8 mouse cellular contexts compared by ENCODE assay signal in genomic region chr9:13323612-13324011, GRCm38 (mm10). TPM values are rescaled to one million over a fixed set of nuclear protein-coding genes. Genes with fewer than 3 reads are reported as not detected.
DNase-seq lines count a peak whose midpoint lies in the region; ATAC-seq lines count a peak whose summit lies in the region.

No protein-coding gene starts in this region.

- ATAC-seq in liver, embryonic 12.5 days = no peak
- no peak for ATAC-seq in erythroblast, adult 5-6 weeks (replicated peaks; ENCODE audit: low FRiP score, poor library complexity, severe bottlenecking)

- H3K27ac ChIP-seq in heart, embryonic 10.5 days = peak overlapping the region; percentile 82
- H3K27ac ChIP-seq in liver, embryonic 12.5 days = no peak overlapping the region

- H3K27me3 ChIP-seq in heart, embryonic 10.5 days (ENCODE audit: insufficient read depth, poor library complexity, severe bottlenecking) = no peaks in the 10 kb centered on the region
- H3K27me3 ChIP-seq in liver, embryonic 12.5 days (replicated peaks) = no peaks in the 10 kb centered on the region

- no peaks in the 10 kb centered on the region for H3K9me3 ChIP-seq in heart, embryonic 10.5 days
- no peaks in the 10 kb centered on the region for H3K9me3 ChIP-seq in liver, embryonic 12.5 days (replicated peaks)

- H3K4me1 ChIP-seq in heart, embryonic 10.5 days = peaks cover 43% of the 10 kb centered on the region
- H3K4me1 ChIP-seq in liver, embryonic 12.5 days = 0 out of 2 replicates have a peak, but pooled peaks cover 4% of the 10 kb centered on the region

- DNase-seq in 3134 (ENCODE audit: extremely low read depth, insufficient read length, low spot score) (peak; percentile 18), 416B (ENCODE audit: low read depth) (peak; percentile 66)
- DNase-seq in heart, embryonic 10.5 days (ENCODE audit: low spot score) = peak; percentile 72
- peak; percentile 82 for DNase-seq in lung, postnatal 25 days (ENCODE audit: low spot score)
- DNase-seq in layer of hippocampus, adult 9-11 months = no peak
- no peak for DNase-seq in ovary, postnatal 14 days (ENCODE audit: low spot score)

- WGBS in heart, embryonic 10.5 days = 30% methylated on average over 1 of the region's 1 CpGs
- 10% methylated on average over 1 of the region's 1 CpGs for WGBS in liver, embryonic 12.5 days (ENCODE audit: insufficient replicate concordance)

- H3K36me3 ChIP-seq in heart, embryonic 10.5 days = no peaks in the 10 kb centered on the region
- H3K36me3 ChIP-seq in liver, embryonic 12.5 days = no peaks in the 10 kb centered on the region

- H3K4me2 ChIP-seq in liver, embryonic 12.5 days = no peak overlapping the region

- no peak overlapping the region for H3K9ac ChIP-seq in liver, embryonic 12.5 days

- no peak overlapping the region for H3K4me3 ChIP-seq in heart, embryonic 10.5 days
- H3K4me3 ChIP-seq in liver, embryonic 12.5 days = no peak overlapping the region

RNA-seq across cellular contexts. Expression of gene Maml2, which starts 25.9 kb away (rescaled TPM):
- 7.3 and 9.6 TPM in 2 replicates for polyA plus RNA-seq in heart, embryonic 10.5 days (2016; fragmentation: Nextera tagmentation; extraction: Ambion mirVana)
- 1.6 and 1.7 TPM in 2 replicates for polyA plus RNA-seq in liver, embryonic 12.5 days (2016; fragmentation: Nextera tagmentation; extraction: Ambion mirVana)
- 0.63 TPM in 1 of 2 replicates, not detected in the other for total RNA-seq in erythroblast, adult 5-6 weeks (2015; ENCODE audit: low replicate concordance)
- under 0.01 and 0.70 TPM in 2 replicates for total RNA-seq in erythroblast, adult 5-6 weeks (2017; ENCODE audit: low replicate concordance)

Comparison
In these comparisons a context has a peak if more than half of its experiments do, and no peak if none do; other contexts are left out.
1. DNase-seq: peak in 3134 (single experiment), 416B (single experiment), heart, embryonic 10.5 days (single experiment) and lung, postnatal 25 days (single experiment); none in layer of hippocampus, adult 9-11 months (single experiment) and ovary, postnatal 14 days (single experiment).